Mouse (Mus musculus) liver, adult (tissue): ENCODE data around the gene Prkch.
A peak's percentile ranks its signal among the peaks of the same experiment; 100 is the strongest.

Source experiments
- GATA4 ChIP-seq: IDR thresholded peaks from 2 replicates; pipeline ENCODE4 v1.6.1; 2014; ENCODE audit warnings: mild to moderate bottlenecking, low read length; ENCODE audit not compliant: insufficient replicate concordance

The Prkch gene

DNA sequence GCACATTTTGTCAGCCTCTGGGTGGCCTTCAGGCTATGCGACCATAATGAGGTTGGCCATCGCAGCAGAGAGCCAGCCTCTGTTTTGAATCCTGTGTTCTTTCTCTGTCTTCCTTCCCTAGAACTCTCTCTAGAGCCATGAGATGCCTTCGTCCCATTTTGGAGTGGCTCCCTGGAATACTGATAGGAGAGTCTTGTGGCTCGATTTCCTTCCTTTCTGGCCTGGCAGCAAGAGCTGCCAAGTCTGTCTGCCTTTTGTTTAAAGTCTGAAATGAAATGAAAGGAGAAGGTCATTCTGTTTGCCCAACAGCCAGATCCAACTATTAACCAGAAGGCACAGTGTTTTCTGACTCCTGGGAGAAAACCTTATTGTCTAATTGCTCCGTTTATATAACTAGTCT is 184.2 kb downstream of the Prkch start:
- TF ChIP-seq GATA4 = peak; percentile 78; the same call in 1 of the 2 replicates

DNA sequence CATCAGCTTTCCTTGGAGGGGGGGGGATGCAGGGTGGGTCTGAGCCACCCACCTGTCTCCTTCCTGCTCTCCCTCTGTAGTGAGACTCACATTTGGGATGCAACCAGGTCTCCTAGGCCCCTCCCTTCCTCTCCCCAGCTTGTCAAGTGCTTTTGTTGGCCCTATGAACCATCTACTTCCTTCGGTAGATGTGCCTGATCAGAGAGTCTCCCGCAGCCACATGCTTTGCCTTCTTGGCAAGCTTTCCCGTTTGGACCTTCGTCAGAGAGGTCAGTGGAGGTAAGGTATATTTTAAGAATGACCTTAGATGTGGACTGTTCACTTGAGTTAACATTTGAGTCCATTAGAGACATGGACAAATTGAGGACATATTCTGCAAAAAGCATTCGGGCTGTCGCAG is 184.9 kb downstream of the Prkch start:
- TF ChIP-seq GATA4 = no peak

DNA sequence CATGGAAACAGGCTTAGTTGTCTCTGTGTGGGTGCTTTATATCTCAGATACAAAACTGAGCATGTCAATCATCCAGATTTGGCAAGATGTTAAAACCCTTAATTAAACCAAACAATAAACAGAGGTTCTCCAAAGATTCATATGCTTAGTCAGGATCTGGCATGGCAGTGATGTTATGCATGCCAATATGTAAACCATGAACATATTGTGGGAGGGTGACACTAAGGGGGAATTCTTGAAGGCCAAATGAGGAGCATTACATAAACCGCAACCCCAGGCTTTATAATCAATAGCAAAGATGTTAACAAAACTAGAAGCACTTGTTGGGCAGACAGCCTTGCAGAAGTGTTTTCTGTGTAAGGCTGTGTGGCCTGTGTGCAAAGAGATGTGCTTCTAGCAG is 186.2 kb downstream of the Prkch start:
- no peak for TF ChIP-seq GATA4

DNA sequence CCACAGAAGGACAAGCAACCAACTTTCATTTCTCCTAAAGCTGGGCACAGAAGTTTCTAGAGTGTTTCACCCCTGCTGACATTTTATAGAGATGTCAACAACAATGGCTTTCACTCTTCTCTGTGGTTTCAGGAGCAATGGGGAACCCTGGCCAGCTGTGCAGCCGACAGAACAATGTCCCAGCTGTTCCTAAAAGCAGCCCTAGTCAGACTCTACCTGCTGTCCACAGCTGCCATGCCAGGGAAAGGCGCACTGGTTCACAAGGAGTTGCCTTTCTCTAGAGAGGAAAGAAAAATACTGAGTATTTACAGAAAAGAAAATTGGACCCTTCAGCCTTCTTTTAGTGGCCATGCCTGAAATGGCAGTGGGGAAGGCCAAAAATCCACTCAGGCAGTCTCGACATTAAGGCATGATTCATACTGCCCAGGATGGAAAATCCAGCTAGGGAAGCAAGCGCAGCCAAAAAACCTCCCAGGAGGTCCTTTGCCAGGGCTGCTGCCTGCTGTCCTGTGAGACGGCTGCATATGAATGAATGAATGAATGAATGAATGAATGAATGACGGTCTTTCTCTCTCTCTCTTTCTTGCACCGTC is 190.3 kb downstream of the Prkch start:
- TF ChIP-seq GATA4 = no peak

DNA sequence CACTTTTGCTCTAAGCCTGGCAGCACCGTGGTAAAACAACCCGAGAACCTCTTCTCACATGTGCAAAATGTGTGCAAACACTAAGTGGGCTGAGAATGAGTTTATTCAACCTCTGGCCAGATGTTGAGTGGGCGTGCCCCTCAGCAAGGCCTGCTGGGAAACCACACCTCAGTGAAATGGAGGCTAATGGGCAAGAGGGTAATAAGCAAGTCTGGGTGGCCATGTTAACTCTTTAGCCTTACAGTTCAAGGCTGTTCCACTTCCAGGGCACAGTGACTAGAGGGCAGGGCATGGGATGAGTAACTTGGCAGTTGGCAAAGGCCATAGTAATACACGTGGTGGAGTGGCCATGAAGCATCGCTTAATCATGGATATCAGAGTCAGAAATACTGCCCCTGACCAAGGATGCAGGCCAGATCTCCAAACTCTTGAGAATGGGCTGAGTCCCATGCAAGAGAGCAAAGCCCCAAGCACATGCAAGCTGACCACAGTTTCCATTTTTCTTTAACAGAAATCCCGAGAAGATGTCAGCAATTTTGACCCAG is 191.9 kb downstream of the Prkch start:
- no peak for TF ChIP-seq GATA4

DNA sequence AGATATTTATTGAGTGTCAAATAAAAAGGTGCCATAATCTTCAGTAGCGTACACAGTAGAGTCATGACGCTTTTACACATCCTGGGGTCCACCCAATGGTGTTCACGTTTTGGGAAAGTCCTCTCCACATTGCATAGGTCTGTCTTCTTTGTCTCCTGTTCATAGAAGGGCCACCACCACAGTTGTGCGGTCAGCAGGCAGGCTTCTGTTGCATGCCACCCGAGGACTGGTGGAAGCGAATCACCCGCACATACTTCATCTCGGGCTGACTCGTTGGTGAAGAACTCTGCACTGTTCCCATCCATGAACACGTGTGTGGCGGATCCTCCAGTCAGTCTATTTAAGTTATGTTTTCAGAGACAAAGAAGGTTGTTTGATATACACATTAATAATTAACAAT is 193.1 kb downstream of the Prkch start:
- no peak for TF ChIP-seq GATA4

DNA sequence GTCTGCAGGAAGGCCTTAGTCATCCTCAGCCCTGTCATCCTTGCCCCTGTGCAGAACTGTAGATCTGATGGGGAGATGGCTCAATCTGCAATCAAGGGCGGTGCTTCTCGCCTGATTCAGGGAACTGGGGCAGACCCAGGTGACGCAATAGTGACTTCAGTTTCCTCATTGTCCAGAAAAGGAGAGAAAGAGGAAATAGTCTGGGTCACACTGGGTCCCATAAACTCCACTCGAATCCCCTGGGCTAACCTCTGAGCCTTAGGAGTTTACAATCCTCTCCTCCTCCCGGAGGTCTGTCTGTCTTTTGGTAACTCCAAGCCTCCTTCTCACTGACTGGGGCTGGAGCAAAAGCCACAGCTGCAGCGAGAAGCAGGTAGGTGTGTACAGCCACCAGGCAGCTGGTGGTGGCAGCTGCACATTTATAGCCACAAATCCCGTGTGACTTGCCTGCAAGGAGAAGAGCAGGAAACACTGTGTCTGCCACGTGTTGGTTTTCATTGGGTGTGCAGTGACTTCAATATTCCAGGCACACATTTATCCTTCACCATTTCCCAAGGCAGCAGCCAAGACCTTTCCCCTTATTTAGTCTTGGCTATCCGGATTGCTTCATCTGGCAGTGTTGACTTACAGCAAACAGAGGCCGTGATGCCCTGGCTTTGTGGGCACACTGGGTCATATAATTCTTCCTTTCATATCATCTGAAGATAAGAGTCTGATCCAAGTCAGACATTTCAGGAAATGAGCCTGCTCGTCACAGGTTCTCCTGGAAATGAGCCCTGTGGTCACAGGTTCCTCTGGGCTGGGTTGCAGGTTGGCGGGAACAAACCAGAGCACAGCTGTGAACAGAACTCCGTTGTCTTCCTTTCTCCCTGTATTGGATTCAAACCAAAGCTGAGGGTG is 195.0 kb downstream of the Prkch start:
- TF ChIP-seq GATA4 = peak; percentile 53; the same call in 1 of the 2 replicates

DNA sequence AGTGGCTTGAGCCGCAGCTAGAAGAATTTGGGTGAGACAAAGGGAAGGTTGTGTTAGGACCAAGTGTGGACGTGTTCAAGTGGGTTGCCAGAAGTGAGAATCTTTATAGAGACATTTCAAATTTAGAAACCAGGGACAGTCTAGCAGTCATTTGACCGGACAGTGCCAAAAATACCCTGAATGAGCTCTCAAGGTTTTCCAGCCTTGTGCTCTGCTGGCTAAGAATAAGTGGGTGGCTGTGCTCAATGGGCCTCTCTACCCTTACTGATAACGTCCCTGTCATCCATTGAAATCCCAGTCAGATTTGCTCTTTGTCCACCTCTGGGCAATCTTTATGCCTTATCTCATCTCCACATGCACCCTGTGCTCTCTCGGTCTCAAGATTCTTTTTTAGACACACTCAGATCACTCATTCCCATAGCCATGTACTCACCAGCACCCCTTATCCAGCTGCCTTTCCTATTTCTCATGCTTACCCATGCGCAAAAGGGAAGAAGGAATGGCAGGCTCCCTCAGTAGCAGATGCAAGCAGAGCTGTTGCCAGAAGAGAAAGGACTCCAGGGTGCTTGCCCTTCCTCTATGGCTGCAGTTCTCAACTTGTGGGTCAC is 196.9 kb downstream of the Prkch start:
- no peak for TF ChIP-seq GATA4

DNA sequence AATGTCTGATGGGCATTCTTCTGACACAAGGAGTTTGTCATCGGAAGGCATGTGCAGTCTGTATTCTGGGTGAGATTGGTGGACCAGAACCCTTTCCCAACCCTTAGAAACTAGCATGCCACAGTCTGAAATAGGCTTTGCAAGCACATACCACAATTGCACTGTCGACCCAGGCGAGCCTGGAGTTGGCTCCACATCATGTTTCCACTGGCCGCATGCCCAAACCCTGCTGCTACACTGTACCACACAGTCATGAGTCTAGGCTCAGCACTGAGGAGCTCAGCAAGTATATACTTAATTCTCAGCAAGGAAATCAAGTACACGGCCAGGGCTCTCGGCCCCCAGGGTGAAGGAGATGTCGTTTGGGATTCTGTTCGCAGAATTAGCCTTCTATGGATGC is 202.3 kb downstream of the Prkch start:
- TF ChIP-seq GATA4 = no peak

DNA sequence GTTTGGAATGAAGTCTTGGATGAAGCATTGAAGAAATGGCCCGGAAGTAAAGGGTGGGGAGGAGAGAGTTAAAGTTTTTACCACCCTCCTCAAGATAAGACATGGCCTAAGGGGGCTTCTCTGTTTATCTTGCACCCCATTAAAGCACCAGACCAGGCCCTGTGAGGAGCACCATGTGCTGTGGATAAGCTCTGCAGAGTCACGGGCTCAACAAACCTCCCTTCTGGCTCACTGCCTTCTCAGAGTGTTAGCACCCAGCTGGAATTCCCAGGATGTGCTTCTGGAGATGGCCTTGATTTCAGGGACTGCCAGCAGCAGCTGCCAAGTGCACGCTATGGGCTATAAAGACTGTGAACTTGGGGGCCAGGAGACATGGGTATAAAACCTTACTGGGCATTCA is 204.3 kb downstream of the Prkch start:
- 0 out of 2 replicates have a peak, but pooled peaks have one; percentile 6 for TF ChIP-seq GATA4

DNA sequence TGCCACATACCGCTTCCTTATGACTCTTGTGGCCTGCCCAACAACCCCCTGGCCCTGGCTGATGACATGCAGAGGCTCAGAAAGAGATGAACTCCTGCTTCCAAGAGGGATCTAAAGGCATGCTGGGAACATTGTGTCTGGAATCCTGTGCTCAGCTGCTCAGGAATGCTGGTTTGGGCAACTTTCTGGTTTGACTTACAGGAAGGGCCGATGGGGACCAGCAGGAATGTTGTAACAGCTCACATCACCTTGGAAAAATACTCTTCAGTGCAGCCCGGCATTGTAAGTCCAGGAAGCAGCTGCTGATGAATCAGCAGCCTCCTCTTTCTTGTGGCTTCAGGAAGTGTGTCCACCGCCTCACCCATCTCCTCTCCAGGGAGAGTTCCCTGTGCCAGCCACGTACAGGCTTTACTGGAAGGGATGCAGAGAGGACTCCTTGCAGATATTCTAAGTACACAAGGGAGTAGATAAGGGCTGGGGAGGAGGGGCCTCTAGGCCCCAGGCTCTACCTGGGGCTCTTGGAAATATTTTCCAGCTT is 206.0 kb downstream of the Prkch start:
- TF ChIP-seq GATA4 = no peak; the same call in 1 of the 2 replicates

DNA sequence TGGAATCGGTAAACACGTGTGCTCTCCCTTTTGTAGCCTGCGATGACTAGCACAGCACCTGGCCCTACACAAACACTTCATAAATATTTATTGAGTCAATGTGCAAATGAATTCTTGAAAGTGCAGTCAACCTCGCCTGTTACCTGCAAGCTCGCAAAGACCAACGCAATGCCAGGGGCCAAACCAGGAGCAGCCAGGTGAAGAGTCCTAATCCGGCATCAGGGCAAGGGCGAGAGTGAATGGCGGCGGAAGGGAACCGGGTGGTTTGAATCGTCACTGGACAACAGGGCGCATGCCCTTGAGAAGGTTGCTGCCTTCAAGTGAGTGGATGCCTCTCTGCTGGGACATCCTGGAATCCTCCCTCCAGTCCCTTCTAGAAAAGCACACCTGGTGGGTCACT is 208.6 kb downstream of the Prkch start:
- no peak for TF ChIP-seq GATA4

DNA sequence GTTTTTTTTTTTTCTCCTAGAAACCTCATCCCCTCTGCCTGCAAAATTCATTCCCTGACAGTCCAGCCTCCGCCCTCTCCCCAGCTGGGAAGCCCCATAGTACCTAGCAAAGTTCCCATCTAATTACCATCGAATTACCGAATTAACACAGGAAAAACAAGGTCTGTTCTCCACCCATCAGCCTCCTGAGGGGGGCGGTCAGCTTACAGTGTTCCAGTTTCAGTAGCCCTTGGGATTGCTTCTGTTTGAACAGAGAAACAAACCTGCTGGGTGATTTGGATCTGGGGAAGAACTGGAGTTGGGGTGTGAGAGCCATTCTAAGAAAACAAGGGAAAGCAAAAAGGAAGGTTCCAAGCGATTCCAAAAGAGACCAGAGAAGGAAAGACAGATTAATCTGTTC is 209.1 kb downstream of the Prkch start:
- TF ChIP-seq GATA4 = no peak

DNA sequence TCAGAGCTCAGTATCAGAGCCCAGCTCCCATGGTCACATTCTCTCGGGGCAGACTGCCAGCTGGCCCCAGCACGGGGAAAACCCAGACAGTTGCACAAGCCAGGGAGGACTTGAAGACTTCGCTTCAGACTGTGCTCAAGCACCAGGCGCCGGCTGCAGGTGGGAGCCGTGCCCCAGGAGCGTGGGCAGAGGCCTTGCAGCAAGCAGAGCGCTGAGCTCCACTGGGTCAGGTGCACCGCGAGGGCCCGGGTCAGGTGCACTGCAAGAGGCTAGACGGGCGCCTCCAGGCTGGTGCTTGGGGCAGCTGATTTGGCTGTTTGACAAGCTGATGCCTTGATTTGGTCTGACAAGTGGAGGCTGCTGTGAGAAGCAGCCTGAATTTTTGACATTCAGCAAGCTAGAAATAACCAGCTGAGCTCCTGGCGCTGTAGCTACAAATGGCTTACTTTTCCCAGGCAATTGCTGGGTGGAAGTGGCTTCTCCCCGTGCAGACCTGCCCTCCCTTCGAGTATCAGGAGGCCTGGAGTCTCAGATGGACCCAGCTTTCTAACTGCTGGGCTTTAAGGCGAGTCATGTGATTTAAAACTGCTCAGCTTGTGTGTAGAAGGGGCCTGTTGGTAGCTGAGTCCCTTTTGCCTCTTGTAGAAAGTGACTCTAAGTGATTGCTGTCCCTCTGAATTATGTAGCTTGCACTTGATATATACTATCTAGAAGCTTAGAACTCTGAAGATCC is 209.7 kb downstream of the Prkch start:
- TF ChIP-seq GATA4 = peak; percentile 28; the same call in 1 of the 2 replicates

DNA sequence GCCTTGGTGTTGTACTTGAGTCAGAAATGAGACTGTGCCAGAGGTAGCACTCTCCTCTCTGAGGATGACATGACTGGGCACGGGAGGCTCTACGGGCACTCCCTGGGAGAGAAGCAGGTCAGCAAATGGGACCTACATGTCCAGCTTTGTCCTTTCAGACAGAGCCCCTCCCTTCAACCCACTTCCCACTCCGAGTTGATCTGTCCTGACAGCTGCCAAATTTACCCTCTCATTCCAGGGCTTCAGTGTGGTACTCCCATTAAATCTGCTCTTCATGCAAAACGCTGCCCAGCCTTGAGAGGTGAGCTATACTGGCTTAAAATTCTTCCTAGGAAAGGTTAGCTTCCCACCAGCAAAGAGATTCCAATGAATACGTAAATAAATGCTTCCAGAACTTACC is 215.1 kb downstream of the Prkch start:
- TF ChIP-seq GATA4 = no peak

DNA sequence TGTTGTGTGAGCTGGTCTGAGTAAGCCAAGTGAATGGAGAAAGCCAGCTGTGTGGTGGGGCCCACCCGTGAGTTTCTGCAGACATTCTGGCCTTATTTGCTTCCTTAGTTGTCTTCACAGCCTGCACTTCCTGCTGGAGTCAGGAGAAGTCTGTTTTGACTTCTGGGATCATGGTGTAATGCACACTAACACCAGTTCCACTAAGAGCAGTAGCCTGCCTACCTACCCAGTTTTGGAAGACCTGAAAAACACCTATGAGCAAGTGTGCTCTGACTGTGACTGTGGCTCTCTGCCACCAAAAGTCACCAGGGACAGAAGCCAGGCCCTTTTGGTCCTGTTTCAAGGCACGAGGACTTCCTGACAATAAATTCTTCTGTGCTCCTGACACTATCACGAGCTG is 216.3 kb downstream of the Prkch start:
- no peak for TF ChIP-seq GATA4
